Mouse (Mus musculus): Measurements from ENCODE around the gene Rpl10a. TPM values are rescaled to one million over a fixed set of nuclear protein-coding genes. Genes with fewer than 3 reads are reported as not detected.

The Rpl10a gene
- polyA plus RNA-seq, 1 experiment = 3,187 TPM

- TF ChIP-seq CTCF (IDR thresholded peaks at IDR 0.05; ENCODE audit: borderline replicate concordance, control insufficient read depth, extremely low read depth, insufficient read depth, low read length, poor library complexity) (no peak), POLR2A (IDR thresholded peaks at IDR 0.05; ENCODE audit: control insufficient read depth, extremely low read depth, insufficient read depth, low read length, poor library complexity) (no peak)
- Histone ChIP-seq H3K27ac (ENCODE audit: control insufficient read depth, insufficient read depth, low read length) (no peak overlapping the region), H3K4me3 (ENCODE audit: control insufficient read depth, insufficient read depth, low read length) (no peak overlapping the region), H3K4me1 (replicated peaks; ENCODE audit: control insufficient read depth, insufficient read depth, low read length) (peaks cover 29% of the 10 kb centered on the region), H3K36me3 (ENCODE audit: control insufficient read depth, insufficient read depth, low read length) (peaks cover 21% of the 10 kb centered on the region), H3K27me3 (ENCODE audit: control insufficient read depth, insufficient read depth, low read length) (no peaks in the 10 kb centered on the region)
- no peak for DNase-seq
- WGBS = 53% methylated on average over 31 of the region's 31 CpGs
Measured at GRCm38 (mm10) chr17:28332915-28333546, 4.8 kb downstream of the Rpl10a start.

- WGBS = 95% methylated on average over 10 of the region's 10 CpGs
- H3K4me1 ChIP-seq (replicated peaks; ENCODE audit: control insufficient read depth, insufficient read depth, low read length) = peaks cover 15% of the 10 kb centered on the region
- no peak for TF ChIP-seq POLR2A (IDR thresholded peaks at IDR 0.05; ENCODE audit: control insufficient read depth, extremely low read depth, insufficient read depth, low read length, poor library complexity)
- TF ChIP-seq CTCF (IDR thresholded peaks at IDR 0.05; ENCODE audit: borderline replicate concordance, control insufficient read depth, extremely low read depth, insufficient read depth, low read length, poor library complexity) = no peak
- no peaks in the 10 kb centered on the region for H3K27me3 ChIP-seq (ENCODE audit: control insufficient read depth, insufficient read depth, low read length)
- peaks cover 11% of the 10 kb centered on the region for H3K36me3 ChIP-seq (ENCODE audit: control insufficient read depth, insufficient read depth, low read length)
- DNase-seq = no peak
- no peak overlapping the region for H3K27ac ChIP-seq (ENCODE audit: control insufficient read depth, insufficient read depth, low read length)
- no peak overlapping the region for H3K4me3 ChIP-seq (ENCODE audit: control insufficient read depth, insufficient read depth, low read length)
Measured at GRCm38 (mm10) chr17:28335267-28335666, 7.0 kb downstream of the Rpl10a start.

- no peak for DNase-seq
- WGBS = 92% methylated on average over 7 of the region's 7 CpGs
- Histone ChIP-seq H3K27ac (ENCODE audit: control insufficient read depth, insufficient read depth, low read length) (no peak overlapping the region; the same call in 1 of the 2 replicates), H3K4me3 (ENCODE audit: control insufficient read depth, insufficient read depth, low read length) (no peak overlapping the region), H3K27me3 (ENCODE audit: control insufficient read depth, insufficient read depth, low read length) (no peaks in the 10 kb centered on the region), H3K4me1 (replicated peaks; ENCODE audit: control insufficient read depth, insufficient read depth, low read length) (peaks cover 14% of the 10 kb centered on the region), H3K36me3 (ENCODE audit: control insufficient read depth, insufficient read depth, low read length) (no peaks in the 10 kb centered on the region)
- no peak for TF ChIP-seq CTCF (IDR thresholded peaks at IDR 0.05; ENCODE audit: borderline replicate concordance, control insufficient read depth, extremely low read depth, insufficient read depth, low read length, poor library complexity)
- no peak for TF ChIP-seq POLR2A (IDR thresholded peaks at IDR 0.05; ENCODE audit: control insufficient read depth, extremely low read depth, insufficient read depth, low read length, poor library complexity)
Measured at GRCm38 (mm10) chr17:28337547-28337946, 9.3 kb downstream of the Rpl10a start.

- Histone ChIP-seq H3K27ac (ENCODE audit: control insufficient read depth, insufficient read depth, low read length) (no peak overlapping the region), H3K4me1 (replicated peaks; ENCODE audit: control insufficient read depth, insufficient read depth, low read length) (peaks cover 14% of the 10 kb centered on the region), H3K36me3 (ENCODE audit: control insufficient read depth, insufficient read depth, low read length) (no peaks in the 10 kb centered on the region), H3K27me3 (ENCODE audit: control insufficient read depth, insufficient read depth, low read length) (no peaks in the 10 kb centered on the region), H3K4me3 (ENCODE audit: control insufficient read depth, insufficient read depth, low read length) (no peak overlapping the region)
- DNase-seq = no peak
- TF ChIP-seq CTCF (IDR thresholded peaks at IDR 0.05; ENCODE audit: borderline replicate concordance, control insufficient read depth, extremely low read depth, insufficient read depth, low read length, poor library complexity) (no peak), POLR2A (IDR thresholded peaks at IDR 0.05; ENCODE audit: control insufficient read depth, extremely low read depth, insufficient read depth, low read length, poor library complexity) (no peak)
- WGBS = 64% methylated on average over 7 of the region's 7 CpGs
Measured at GRCm38 (mm10) chr17:28340578-28340977, 12.3 kb downstream of the Rpl10a start.

GRCm38 (mm10) chr17:28341091-28341490, 12.8 kb downstream of the Rpl10a start:
- Histone ChIP-seq H3K4me1 (replicated peaks; ENCODE audit: control insufficient read depth, insufficient read depth, low read length) (peaks cover 14% of the 10 kb centered on the region), H3K27me3 (ENCODE audit: control insufficient read depth, insufficient read depth, low read length) (no peaks in the 10 kb centered on the region), H3K27ac (ENCODE audit: control insufficient read depth, insufficient read depth, low read length) (no peak overlapping the region), H3K4me3 (ENCODE audit: control insufficient read depth, insufficient read depth, low read length) (no peak overlapping the region), H3K36me3 (ENCODE audit: control insufficient read depth, insufficient read depth, low read length) (no peaks in the 10 kb centered on the region)
- 32% methylated on average over 26 of the region's 26 CpGs for WGBS
- TF ChIP-seq POLR2A (IDR thresholded peaks at IDR 0.05; ENCODE audit: control insufficient read depth, extremely low read depth, insufficient read depth, low read length, poor library complexity) = no peak
- no peak for TF ChIP-seq CTCF (IDR thresholded peaks at IDR 0.05; ENCODE audit: borderline replicate concordance, control insufficient read depth, extremely low read depth, insufficient read depth, low read length, poor library complexity)
- DNase-seq = no peak

- Histone ChIP-seq H3K4me3 (ENCODE audit: control insufficient read depth, insufficient read depth, low read length) (no peak overlapping the region), H3K36me3 (ENCODE audit: control insufficient read depth, insufficient read depth, low read length) (no peaks in the 10 kb centered on the region), H3K4me1 (replicated peaks; ENCODE audit: control insufficient read depth, insufficient read depth, low read length) (peaks cover 8% of the 10 kb centered on the region), H3K27me3 (ENCODE audit: control insufficient read depth, insufficient read depth, low read length) (no peaks in the 10 kb centered on the region), H3K27ac (ENCODE audit: control insufficient read depth, insufficient read depth, low read length) (no peak overlapping the region)
- TF ChIP-seq CTCF (IDR thresholded peaks at IDR 0.05; ENCODE audit: borderline replicate concordance, control insufficient read depth, extremely low read depth, insufficient read depth, low read length, poor library complexity) (no peak), POLR2A (IDR thresholded peaks at IDR 0.05; ENCODE audit: control insufficient read depth, extremely low read depth, insufficient read depth, low read length, poor library complexity) (no peak)
- DNase-seq = no peak
- WGBS = 82% methylated on average over 4 of the region's 4 CpGs
Measured at GRCm38 (mm10) chr17:28344050-28344607, 15.9 kb downstream of the Rpl10a start.
